Mouse (Mus musculus): ENCODE results near the gene Adam6b. TPM values are rescaled to one million over a fixed set of nuclear protein-coding genes. Genes with fewer than 3 reads are reported as not detected.
A peak's percentile ranks its signal among the peaks of the same experiment; 100 is the strongest.
"Not testable (repeated sequence)": the region's sequence is repeated elsewhere in the genome, so short reads cannot be mapped to it uniquely, and the experiment has no call there.

Gene Adam6b
- total RNA-seq (2021), result not detected
- long read RNA-seq, experiment 1, result 0 reads
- long read RNA-seq, experiment 2, result 0 reads

- not testable (repeated sequence) for DNase-seq
Observed at GRCm38 (mm10) chr12:113489211-113489610, at the start of gene Adam6b. Gene Adam6b, plus strand, starts transcription at chr12:113489511.

GRCm38 (mm10) chr12:113446061-113446460, 43.2 kb upstream of the Adam6b start:
- no peak for DNase-seq

- no peak for DNase-seq
Observed at GRCm38 (mm10) chr12:113476164-113476563, 13.1 kb upstream of the Adam6b start.

GRCm38 (mm10) chr12:113482147-113482546, 7.2 kb upstream of the Adam6b start:
- no peak for DNase-seq

- no peak for DNase-seq
Observed at GRCm38 (mm10) chr12:113482661-113483389, 6.5 kb upstream of the Adam6b start.

GRCm38 (mm10) chr12:113483492-113484162, 5.7 kb upstream of the Adam6b start:
- DNase-seq, result no peak

GRCm38 (mm10) chr12:113484971-113485485, 4.3 kb upstream of the Adam6b start:
- peak in 1 of 2 experiments; percentile 6 for DNase-seq

- DNase-seq, result peak; percentile 52 to 79
Observed at GRCm38 (mm10) chr12:113487693-113488092, 1.6 kb upstream of the Adam6b start.

GRCm38 (mm10) chr12:113525901-113526300, 36.6 kb downstream of the Adam6b start:
- no peak for DNase-seq

Other genes with a start within 250 kb of the Adam6b start
- gene Adam6a, start 54.4 kb downstream of the Adam6b start, total RNA-seq (2021), result not detected

Data from heart, adult 18-20 months (tissue).